Mouse (Mus musculus) kidney, postnatal 36 days (tissue): ENCODE results near the gene Nme8.

Experiments
- DNase-seq, 2 experiments: peaks; one replicate each; pipeline ENCODE4 v3.0.0; 2021 to 2022; ENCODE audit warnings: mixed read lengths in 2 of 2

The Nme8 gene

DNA sequence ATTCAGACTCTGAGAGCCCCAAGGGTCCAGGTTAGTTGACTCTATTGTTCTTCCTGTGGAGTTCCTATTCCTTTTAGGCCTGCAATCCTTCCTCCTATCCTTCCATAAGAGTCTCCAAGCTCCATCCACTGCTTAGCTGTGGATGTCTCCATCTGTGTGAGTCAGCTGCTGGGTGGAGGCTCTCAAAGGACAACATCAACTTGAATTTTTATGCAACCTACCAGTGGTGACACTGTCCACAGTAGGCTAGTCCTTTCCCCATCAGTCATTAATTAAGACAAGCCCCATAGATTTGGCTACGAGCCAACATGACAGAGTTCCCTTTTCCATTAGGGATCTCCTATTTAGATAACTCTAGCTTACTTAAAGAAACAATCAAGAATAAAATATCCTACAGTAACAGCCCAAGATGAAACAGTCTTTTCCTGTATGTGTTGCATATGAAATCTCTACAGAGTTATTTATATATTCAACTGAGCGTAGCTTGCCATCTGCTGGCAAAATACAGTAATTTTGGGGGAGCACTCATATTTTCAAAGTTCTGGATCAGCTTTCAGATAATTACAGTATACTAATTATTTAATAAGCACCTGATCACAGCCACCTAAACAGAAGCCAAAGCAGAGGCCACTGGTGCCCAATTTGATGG is 57.3 kb downstream of the Nme8 start:
- DNase-seq, result no peak

DNA sequence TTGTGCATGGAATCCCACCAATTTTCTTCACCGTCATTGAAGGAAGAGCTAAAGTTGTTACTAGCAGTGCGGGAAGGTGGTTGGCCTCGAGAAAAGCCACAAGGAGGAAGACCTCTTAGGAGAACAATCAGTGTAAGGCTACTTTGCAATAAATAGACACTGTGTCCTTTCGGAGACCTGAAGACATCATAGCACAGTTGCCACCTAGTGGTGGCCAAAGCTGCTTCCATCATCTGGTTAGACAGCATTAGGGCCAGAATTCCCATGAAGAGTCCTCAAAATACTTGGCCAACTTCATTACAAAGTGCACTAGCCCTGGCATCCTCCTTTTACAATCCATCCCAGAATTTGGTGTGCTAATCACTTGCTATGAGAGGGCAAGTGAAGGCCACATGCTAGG is 61.5 kb downstream of the Nme8 start:
- peak in 1 of 2 experiments; percentile 42 for DNase-seq

DNA sequence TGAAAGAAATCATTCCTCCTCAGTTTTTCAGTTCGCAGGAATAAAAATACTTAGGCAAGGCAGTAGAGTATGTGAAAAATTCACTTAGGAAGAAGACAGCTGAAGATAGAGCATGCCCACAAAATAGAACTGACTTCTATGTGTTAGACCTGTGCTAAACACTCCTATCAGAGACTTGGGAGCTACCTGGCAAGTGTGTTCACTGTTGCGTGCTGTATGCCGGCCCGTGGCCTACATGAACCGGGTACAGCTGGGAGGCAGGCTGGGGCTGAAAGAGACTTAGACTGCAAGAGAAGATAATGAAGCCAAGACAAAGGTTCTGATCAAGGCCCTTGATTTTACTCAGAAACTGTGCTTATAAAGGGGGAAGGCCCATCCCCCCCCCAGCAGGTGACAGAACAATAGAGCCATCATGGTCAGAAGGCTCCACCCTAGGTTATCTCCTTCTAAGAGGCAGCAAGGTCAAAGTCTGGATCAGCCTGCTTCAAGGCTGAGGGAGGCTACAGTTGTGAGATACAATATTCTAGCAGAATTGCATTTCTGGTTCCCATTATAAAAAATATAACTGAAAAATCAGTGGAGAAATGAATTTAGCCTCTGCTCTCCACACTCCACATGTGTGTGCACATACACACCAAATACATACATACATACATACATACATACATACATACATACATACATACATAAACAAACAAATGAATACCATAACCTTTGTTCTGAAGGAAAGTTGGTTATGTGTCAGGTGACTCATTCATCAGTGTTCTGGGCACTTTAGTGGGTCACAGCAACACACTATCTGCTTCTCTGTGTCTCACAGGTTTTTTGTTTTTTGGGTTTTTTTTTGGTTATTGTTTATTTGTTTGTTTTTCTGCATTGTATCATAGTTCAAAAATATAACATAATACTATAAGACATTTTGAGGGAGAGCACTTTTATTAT is 66.6 kb downstream of the Nme8 start:
- no peak for DNase-seq

DNA sequence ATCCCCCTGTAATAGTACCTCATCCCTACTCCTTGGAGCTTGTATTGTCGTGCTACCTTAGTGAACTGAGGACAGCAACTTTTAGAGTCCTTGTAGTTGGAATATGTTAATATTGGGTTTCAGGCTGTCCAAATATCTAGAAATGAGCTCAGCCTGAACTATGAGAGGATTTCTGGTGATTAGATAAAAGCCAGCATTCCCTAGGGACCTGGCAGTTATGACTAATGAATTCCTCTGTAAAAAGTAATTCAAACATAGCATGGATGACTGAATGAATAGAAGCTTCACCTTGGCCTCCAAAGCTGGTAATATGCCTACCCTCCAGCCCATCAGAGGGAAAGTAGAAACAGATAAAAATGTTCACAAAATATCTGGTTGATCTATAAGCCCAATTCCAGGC is 71.1 kb downstream of the Nme8 start:
- no peak for DNase-seq

DNA sequence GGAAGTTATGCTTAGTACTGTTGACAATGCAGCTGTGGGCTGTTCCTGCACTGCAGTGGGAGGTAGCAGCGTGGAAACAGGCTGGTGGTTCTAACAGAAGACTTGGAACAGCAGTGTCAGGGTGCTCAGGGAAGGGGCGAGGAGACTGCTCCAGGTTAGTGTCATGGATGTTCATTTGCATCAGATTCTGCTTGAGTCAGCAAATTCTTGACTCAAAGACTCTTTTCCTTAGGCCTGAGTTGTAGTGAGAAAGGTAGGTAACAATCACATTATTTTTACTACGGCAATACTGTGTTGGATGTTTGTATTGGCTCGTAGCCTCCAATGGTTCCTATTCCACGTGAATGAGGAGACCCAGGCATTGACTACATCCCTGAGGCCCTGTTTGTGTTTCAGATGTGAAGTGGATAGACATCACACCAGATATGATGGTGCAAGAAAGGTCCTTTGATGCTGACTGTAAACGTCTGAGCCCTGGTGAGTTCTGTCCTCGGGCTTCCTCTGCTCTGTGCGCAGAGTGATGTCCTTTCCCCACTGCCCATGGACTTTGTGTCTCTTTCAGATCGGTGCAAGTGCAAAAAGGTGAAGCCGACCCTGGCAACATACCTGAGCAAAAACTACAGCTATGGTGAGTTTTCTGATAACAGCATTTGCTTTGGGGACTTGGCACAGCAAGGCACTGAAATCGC is 72.8 kb downstream of the Nme8 start:
- no peak for DNase-seq

DNA sequence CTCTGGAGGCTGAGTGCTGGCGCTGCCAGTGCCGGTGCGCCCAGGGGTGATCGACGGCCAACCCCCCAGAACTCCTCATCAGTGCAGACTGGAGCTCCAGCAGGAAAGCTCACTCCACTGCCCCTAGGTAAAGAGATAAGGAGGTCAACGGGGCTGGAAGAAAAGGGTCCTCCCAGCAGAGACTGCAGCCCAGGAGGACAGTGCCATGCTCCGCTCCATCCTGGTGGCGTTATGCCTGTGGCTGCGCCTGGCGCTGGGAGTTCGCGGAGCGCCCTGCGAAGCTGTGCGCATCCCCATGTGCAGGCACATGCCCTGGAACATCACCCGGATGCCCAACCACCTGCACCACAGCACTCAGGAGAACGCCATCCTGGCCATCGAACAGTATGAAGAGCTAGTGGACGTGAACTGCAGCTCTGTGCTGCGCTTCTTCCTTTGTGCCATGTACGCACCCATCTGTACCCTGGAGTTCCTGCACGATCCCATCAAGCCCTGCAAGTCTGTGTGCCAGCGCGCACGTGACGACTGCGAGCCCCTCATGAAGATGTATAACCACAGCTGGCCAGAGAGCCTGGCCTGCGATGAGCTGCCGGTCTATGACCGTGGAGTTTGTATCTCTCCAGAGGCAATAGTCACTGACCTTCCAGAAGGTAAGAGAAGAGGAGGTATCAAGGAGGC is 74.2 kb downstream of the Nme8 start:
- DNase-seq, result no peak

DNA sequence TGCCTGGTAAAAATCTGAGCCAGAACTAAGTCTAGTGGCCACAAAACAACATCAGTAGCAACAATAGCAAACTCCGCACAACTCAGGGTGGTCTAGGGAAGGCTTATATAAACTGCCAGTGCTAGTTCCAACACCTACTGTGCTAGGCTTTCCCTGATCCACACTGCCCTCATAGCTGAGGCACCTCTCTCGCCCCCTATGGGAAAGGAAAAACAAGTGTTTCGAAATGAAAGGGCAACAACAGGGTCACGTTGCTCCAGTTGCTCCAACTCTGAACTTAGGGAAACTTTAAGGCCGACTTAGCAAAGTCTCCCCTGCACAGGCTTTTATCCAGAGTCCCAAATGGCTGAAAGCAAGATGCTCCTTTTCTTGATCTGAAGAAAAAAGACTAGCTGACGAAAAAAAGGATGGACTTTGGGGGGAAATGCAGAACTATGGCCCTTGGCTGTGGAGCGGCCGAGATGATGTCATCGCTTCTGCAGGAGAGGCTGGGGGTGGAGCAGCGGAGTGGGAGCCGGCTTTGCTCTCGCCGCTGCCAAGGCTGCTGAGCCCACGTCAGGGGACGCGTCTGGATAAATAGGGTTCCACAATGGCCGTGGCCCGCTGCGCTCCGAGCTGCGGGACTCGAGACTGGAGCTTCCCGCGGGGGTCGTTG is 74.9 kb downstream of the Nme8 start, which contains the start of gene Sfrp4:
Gene Sfrp4 (plus strand): TSS at position 532 of the 655 bp plus-strand sequence.
- peak in 1 of 2 experiments; percentile 22 for DNase-seq

DNA sequence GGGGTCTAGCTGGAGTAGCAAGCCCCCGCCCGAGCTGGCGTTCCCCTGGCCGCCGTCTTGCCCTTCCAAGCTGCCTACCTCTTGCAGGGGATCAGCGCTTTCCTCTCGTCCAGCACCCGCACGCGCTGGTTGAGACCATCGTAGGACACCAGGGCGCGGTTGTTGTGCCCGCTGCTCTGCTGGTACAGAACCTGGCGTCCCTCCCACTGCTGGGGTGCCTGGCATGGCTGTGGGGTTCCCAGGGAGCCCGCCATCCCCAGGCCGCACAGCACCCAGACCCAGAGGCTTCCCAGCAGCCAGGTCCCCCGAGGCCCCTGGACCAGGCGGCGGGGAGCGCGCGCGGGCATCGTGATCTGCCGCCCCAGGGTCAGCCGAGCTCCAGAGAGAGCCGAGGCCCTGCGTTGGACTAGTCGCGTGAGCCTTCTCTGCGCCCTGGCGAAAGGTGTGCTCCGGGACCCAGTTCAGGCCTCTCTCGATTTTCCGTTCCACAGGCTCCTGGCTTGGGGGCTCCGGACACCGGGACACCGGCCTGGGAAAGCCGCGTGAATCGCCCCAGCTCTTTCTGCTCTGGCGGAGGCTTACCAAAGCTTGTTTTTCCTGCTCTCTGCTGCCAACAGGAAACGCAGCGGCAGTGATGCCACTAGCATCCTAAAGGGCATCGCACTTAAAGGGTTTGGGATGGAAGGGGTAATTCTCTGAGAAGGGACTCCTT is 78.2 kb downstream of the Nme8 start, which contains the start of gene Epdr1:
Gene Epdr1 (minus strand): TSS at position 712 of the 712 bp plus-strand sequence.
- DNase-seq, result peak; percentile 32 to 72

DNA sequence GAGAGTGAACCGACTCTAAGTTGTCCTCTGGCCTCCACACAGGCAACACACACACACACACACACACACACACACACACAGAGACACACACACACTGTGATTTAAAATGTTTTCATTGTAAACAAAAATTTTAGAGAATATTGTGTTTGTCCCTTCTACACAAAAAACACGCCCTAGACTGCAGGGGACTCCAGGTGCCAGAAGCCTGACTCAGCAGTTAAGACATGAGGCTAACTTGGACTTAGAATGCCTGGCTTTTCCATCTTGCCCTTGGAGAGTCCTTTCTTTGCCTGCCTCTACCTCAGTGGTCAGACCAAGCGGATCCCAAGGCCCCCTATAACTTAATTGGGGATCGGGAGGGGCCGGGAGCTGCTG is 78.8 kb downstream of the Nme8 start:
- peak in 1 of 2 experiments; percentile 7 for DNase-seq

DNA sequence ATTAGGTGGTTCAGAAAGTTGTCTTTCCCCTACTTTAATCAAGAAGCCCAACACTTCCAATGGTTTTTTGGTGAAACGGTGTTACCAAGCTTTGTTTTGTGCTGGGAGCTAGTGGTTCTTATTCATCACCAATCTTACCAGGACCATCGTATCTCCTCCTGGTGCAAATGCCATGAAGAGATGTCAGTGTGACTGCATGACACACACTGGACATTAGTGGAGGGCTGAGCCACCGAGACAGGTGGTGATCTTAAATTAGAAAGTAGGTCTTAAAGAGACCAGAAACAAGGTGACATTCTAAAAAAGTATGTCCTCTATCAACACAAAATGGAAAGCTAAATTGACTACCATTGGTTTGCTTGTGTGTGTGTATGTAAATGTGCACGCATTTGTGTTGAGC is 79.5 kb downstream of the Nme8 start:
- no peak for DNase-seq

DNA sequence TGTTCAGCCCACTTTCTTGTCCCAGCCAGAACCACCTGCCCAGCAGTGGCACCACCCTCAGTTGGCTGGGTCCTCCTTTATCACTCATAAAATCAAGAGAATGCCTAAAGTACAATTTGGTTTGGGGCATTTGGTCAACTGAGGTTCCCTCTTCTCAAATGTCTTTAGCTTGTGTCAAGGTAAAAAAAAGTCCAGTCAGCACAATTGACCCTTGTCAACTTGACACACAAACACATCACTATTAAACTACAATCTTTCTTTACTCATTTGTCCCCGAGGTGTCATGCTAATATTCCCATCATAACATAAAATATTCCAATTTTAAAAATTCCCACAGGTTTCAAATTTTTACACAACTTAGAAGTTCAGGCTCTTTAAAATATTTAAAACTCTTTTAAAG is 83.3 kb downstream of the Nme8 start:
- DNase-seq, result no peak

DNA sequence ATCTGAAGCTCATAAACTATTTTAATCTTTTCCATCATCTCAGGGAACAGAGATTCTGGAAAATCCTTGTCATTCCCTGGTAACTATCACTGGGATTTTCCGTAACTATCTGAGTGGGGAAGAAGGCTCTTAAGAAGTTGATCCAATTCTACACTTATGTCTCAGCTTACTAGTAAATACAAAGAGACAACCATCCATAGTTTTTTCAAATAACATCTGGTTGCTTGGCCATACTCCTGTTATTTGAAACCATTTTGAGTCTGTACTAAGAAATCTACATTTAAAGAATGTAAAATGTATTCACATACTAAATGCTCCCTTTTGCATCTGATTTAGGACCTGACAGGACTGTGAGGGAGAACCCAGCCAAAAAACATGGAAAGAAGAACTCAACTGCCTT is 84.2 kb downstream of the Nme8 start:
- DNase-seq, result no peak

DNA sequence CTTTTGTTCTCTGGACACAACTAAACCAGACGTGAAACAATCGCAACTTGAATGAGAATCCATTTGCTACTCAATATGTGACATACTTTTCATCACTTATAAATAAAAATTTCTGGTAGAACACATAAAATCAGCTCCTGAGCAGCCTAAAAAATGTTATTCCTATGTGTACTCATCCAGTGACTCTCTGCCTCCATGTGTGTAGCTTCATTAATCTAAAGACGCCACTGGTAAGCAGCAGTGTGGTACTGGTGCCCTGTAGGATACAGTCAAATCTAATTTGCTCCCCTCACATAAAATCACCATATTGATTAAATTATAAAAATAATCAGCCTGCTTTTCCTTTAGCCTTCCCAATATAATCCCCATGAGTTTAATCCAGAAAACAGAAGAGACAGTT is 84.6 kb downstream of the Nme8 start:
- DNase-seq, result no peak

DNA sequence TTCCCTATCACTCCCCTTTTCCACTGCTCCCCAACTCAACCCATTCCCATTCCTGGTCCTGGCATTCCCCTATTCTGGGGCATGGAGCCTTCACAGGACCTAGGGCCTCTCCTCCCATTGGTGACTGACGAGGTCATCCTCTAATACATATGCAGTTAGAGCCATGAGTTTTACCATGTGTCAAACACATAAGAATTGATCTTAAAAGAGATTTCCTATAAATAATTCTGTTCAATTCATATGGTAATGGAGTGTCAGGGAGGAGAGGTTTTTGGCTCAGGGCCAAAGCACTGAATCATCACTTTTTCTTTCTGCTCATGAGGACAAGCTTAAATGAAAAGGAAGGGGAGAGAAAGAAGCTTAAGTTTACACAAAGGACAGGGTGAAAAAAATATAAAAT is 85.2 kb downstream of the Nme8 start:
- peak in 1 of 2 experiments; percentile 3 for DNase-seq

DNA sequence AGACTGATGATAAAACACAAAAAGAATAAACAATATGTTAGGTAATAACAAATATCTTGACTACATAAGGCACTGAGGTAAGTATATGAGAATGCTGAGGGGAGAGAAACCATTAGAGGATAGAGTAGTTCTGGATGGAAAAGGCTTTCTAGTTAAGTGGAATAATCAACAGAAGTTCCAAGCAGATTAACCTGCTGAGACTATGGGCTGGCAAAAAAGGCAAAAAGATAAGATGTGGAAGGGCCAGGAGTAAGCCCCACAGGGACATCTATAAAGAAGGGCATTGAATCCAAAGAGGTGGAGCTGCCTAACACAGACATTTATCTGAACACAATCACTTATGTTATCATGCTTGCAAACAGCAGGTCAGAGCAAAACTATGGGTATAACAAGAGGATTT is 89.5 kb downstream of the Nme8 start:
- no peak for DNase-seq

DNA sequence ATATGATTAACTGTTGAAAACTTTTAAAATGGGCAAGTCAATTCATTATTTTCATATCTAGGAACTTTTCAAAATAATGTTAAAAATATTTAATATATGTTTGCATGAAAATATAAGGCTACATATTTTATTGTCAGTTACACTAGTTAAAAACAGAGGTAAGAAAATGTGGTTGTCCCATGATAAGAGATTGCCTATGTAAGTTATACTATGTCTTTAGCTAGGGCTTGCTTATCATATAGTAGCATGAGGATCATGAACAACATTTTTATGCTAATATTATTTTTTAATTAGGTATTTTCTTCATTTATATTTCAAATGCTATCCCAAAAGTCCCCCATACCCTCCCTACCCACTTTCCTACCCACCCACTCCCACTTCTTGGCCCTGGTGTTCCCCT is 92.7 kb downstream of the Nme8 start:
- no peak for DNase-seq

DNA sequence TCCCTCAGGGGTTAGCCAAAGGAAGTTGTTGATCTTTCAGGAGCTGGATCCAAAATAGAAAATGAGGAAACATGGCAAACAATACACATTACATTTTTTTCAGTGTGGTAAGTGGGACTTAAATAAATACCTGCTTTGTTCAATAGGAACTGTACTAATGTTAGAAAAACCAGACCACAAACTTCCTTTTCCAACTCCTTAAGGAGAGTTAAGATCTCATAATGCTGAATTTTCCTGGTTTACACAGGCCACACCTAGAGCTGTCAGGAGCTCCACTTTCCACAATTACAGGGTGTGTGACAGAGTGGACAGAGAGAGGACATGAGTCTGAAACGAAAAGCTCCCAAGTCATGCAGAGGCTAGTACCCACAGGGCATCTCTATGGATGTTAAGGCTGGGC is 93.9 kb downstream of the Nme8 start:
- no peak for DNase-seq

DNA sequence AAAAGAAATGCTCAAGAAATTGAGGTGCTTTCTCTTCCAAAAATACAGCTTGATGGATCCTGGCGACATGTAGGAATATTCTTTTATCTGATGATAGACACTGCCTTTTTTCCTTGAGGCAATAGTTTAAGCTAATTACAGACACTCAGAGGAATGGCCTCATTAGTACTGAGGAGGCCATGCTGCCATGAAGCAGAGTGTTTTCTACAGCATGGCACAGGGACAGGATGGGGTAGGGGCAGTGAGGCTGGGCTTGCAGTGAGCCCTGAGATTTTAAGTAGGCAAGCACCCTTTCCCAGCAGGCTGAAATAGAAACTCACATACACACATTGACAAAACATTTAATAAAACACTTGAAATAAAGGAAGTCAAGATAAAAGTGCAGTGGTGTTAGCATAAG is 95.1 kb downstream of the Nme8 start:
- DNase-seq, result no peak

DNA sequence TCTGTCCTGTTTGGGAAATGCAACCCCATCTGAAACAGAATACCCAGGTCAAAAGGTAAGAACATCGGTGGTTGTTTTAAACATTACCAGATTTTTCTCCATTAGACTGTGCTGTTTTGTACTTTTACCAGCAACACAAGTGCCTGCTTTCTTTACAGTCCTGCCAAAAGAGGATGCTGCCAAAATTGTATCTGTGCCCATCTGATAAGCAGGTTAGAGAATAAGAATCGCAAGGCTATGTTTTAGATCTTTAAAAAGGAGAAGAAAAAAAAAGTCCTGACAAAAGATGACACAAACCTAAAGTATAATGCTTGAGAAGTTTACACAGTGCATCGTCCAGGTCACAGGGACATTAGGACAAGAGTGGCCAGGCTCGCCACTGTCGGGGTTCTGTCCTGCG is 98.4 kb downstream of the Nme8 start:
- no peak for DNase-seq

DNA sequence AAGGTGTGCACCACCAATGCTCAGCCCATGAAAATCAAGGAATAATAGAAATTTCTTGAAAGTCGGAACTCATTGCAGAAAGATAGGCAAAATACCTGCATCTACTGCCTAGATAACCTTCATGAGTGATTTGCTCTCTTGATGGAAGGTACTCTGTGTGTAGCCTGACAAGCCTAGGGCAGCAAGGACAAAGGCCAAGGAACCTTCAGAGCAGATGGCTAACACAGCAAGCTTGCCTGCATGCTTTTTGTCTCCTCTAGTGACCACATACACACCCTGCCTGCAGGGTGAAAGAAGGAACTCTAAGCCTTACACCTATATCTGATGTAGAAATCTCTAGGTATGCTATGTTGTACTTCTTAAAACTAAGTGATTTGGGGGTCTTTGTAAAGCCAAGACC is 102.5 kb downstream of the Nme8 start:
- no peak for DNase-seq
